Mouse (Mus musculus): Measurements from ENCODE around the gene Dynll1. TPM values are rescaled to one million over a fixed set of nuclear protein-coding genes. Genes with fewer than 3 reads are reported as not detected.

The Dynll1 gene
- polyA plus RNA-seq, 1 experiment from 2014 or later, result 1,301 TPM

GRCm38 (mm10) chr5:115272812-115273548 lies 27.8 kb downstream of the Dynll1 start, which contains the start of gene Rnf10:
Rnf10 (minus strand) TSS chr5:115272898.
- H3K4me3 ChIP-seq (ENCODE audit: control insufficient read depth in 1 of 2, insufficient read depth in 1 of 2, low read depth in 1 of 2, low read length in 2 of 2), result peak within 1 kb of the TSS; percentile 84 to 95
- peak within 1 kb of the TSS; percentile 73 for H3K4me2 ChIP-seq (ENCODE audit: low read length)
- no peaks in the 10 kb centered on the region for H3K27me3 ChIP-seq (ENCODE audit: control insufficient read depth, insufficient read depth, low read length)
- H3K36me3 ChIP-seq (ENCODE audit: control insufficient read depth, insufficient read depth, low read length), result peaks cover 22% of the 10 kb centered on the region
- H3K4me1 ChIP-seq (ENCODE audit: control insufficient read depth in 2 of 2, insufficient read depth in 2 of 2, low read length in 2 of 2), result peaks cover 5 to 40% of the 10 kb centered on the region in 2 experiments
- 13% methylated on average over 26 of the region's 26 CpGs for WGBS
- H3K9ac ChIP-seq (ENCODE audit: low read length), result peak within 1 kb of the TSS; percentile 99
- H3K9me3 ChIP-seq (ENCODE audit: control insufficient read depth, low read length), result no peaks in the 10 kb centered on the region
- peak; percentile 79 for ATAC-seq (ENCODE audit: insufficient number of reproducible peaks, insufficient read depth, low FRiP score, low read depth)
- peak within 1 kb of the TSS; percentile 75 to 83 for H3K27ac ChIP-seq (replicated peaks in 1 of 2; ENCODE audit: control insufficient read depth in 1 of 2, insufficient read depth in 1 of 2, low read depth in 2 of 2, low read length in 2 of 2)

GRCm38 (mm10) chr5:115271931-115272811 lies 28.6 kb downstream of the Dynll1 start:
- Histone ChIP-seq H3K36me3 (ENCODE audit: control insufficient read depth, insufficient read depth, low read length) (peaks cover 22% of the 10 kb centered on the region), H3K4me1 (ENCODE audit: control insufficient read depth in 2 of 2, insufficient read depth in 2 of 2, low read length in 2 of 2) (peaks cover 10 to 48% of the 10 kb centered on the region in 2 experiments), H3K27ac (replicated peaks in 1 of 2; ENCODE audit: control insufficient read depth in 1 of 2, insufficient read depth in 1 of 2, low read depth in 2 of 2, low read length in 2 of 2) (peak overlapping the region; percentile 35 to 83), H3K9me3 (ENCODE audit: control insufficient read depth, low read length) (no peaks in the 10 kb centered on the region), H3K9ac (ENCODE audit: low read length) (peak overlapping the region; percentile 99), H3K4me2 (ENCODE audit: low read length) (peak overlapping the region; percentile 73), H3K27me3 (ENCODE audit: control insufficient read depth, insufficient read depth, low read length) (no peaks in the 10 kb centered on the region), H3K4me3 (ENCODE audit: control insufficient read depth in 1 of 2, insufficient read depth in 1 of 2, low read depth in 1 of 2, low read length in 2 of 2) (peak overlapping the region; percentile 84 to 95)
- under 1% methylated on average over 67 of the region's 77 CpGs for WGBS
- ATAC-seq (ENCODE audit: insufficient number of reproducible peaks, insufficient read depth, low FRiP score, low read depth), result 0 out of 2 replicates have a peak, but pooled peaks have one; percentile 32

DNA sequence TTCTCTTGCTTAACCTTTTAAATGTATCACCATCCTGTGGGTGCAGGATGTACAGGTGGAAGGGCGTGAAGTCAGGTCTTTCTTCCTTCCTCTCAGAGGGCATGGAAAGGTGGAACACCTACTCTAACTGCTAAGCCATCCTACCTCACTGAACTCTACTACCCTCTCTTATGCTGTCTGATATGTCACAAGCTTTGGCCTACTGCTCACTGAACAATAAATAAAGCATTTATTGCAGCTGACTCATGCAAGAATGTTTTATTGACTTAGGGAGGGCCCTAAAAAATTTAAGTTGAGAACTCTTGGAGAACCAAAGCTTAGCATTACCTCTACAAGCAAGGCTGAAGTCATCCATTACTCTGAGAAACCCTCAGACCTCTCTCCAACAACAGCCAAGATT lies 30.8 kb downstream of the Dynll1 start:
- peaks cover 16 to 64% of the 10 kb centered on the region in 2 experiments for H3K4me1 ChIP-seq (ENCODE audit: control insufficient read depth in 2 of 2, insufficient read depth in 2 of 2, low read length in 2 of 2)
- H3K9ac ChIP-seq (ENCODE audit: low read length), result peak overlapping the region; percentile 99
- H3K36me3 ChIP-seq (ENCODE audit: control insufficient read depth, insufficient read depth, low read length), result peaks cover 29% of the 10 kb centered on the region
- WGBS, result 100% methylated on average over 1 of the region's 1 CpGs
- H3K4me3 ChIP-seq (ENCODE audit: control insufficient read depth in 1 of 2, insufficient read depth in 1 of 2, low read depth in 1 of 2, low read length in 2 of 2), result peak overlapping the region in 1 of 2 experiments; percentile 95; a peak in 1 of 4 replicates
- no peaks in the 10 kb centered on the region for H3K27me3 ChIP-seq (ENCODE audit: control insufficient read depth, insufficient read depth, low read length)
- peak overlapping the region; percentile 73 for H3K4me2 ChIP-seq (ENCODE audit: low read length)
- ATAC-seq (ENCODE audit: insufficient number of reproducible peaks, insufficient read depth, low FRiP score, low read depth), result no peak
- H3K9me3 ChIP-seq (ENCODE audit: control insufficient read depth, low read length), result no peaks in the 10 kb centered on the region
- no peak overlapping the region for H3K27ac ChIP-seq (replicated peaks in 1 of 2; ENCODE audit: control insufficient read depth in 1 of 2, insufficient read depth in 1 of 2, low read depth in 2 of 2, low read length in 2 of 2)

DNA sequence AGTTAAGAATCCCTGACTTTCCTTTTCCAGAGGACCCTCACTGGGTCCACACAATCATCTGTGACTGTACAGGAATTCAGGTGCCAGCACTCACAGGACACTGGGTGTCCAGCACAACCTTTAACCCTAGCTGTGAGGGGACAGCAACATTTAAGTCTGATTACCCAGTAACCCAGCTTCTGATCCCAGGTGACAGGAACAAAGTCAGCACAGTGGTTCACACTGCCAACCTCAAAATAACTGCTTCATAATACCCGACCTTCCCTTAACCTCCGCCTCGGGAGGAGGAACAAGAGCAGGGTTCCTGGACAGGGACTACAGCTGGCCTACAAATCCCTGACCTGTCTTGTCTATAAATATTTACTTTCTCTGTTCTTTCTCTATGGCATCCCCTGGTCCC lies 32.5 kb downstream of the Dynll1 start:
- no peak for ATAC-seq (ENCODE audit: insufficient number of reproducible peaks, insufficient read depth, low FRiP score, low read depth)
- H3K9me3 ChIP-seq (ENCODE audit: control insufficient read depth, low read length), result no peaks in the 10 kb centered on the region
- H3K27ac ChIP-seq (replicated peaks in 1 of 2; ENCODE audit: control insufficient read depth in 1 of 2, insufficient read depth in 1 of 2, low read depth in 2 of 2, low read length in 2 of 2), result peak overlapping the region; percentile 15 to 26; a peak in 3 of 4 replicates
- H3K36me3 ChIP-seq (ENCODE audit: control insufficient read depth, insufficient read depth, low read length), result peaks cover 29% of the 10 kb centered on the region
- no peak overlapping the region for H3K4me3 ChIP-seq (ENCODE audit: control insufficient read depth in 1 of 2, insufficient read depth in 1 of 2, low read depth in 1 of 2, low read length in 2 of 2)
- no peaks in the 10 kb centered on the region for H3K27me3 ChIP-seq (ENCODE audit: control insufficient read depth, insufficient read depth, low read length)
- H3K9ac ChIP-seq (ENCODE audit: low read length), result peak overlapping the region; percentile 45; the same call in 1 of the 2 replicates
- peaks cover 16 to 61% of the 10 kb centered on the region in 2 experiments for H3K4me1 ChIP-seq (ENCODE audit: control insufficient read depth in 2 of 2, insufficient read depth in 2 of 2, low read length in 2 of 2)
- H3K4me2 ChIP-seq (ENCODE audit: low read length), result peak overlapping the region; percentile 9; the same call in 1 of the 2 replicates
- 28% methylated on average over 3 of the region's 3 CpGs for WGBS

GRCm38 (mm10) chr5:115267469-115268045 lies 33.2 kb downstream of the Dynll1 start:
- WGBS, result 27% methylated on average over 3 of the region's 3 CpGs
- peak overlapping the region; percentile 40 for H3K4me2 ChIP-seq (ENCODE audit: low read length)
- no peak for ATAC-seq (ENCODE audit: insufficient number of reproducible peaks, insufficient read depth, low FRiP score, low read depth)
- H3K9ac ChIP-seq (ENCODE audit: low read length), result peak overlapping the region; percentile 45; the same call in 1 of the 2 replicates
- peaks cover 16 to 58% of the 10 kb centered on the region in 2 experiments for H3K4me1 ChIP-seq (ENCODE audit: control insufficient read depth in 2 of 2, insufficient read depth in 2 of 2, low read length in 2 of 2)
- H3K9me3 ChIP-seq (ENCODE audit: control insufficient read depth, low read length), result no peaks in the 10 kb centered on the region
- H3K27ac ChIP-seq (replicated peaks in 1 of 2; ENCODE audit: control insufficient read depth in 1 of 2, insufficient read depth in 1 of 2, low read depth in 2 of 2, low read length in 2 of 2), result peak overlapping the region; percentile 50 to 59; a peak in 2 of 4 replicates
- H3K36me3 ChIP-seq (ENCODE audit: control insufficient read depth, insufficient read depth, low read length), result peaks cover 36% of the 10 kb centered on the region
- no peaks in the 10 kb centered on the region for H3K27me3 ChIP-seq (ENCODE audit: control insufficient read depth, insufficient read depth, low read length)
- peak overlapping the region in 1 of 2 experiments; percentile 0; a peak in 1 of 4 replicates for H3K4me3 ChIP-seq (ENCODE audit: control insufficient read depth in 1 of 2, insufficient read depth in 1 of 2, low read depth in 1 of 2, low read length in 2 of 2)

GRCm38 (mm10) chr5:115266787-115267468 lies 33.9 kb downstream of the Dynll1 start:
- peaks cover 16 to 58% of the 10 kb centered on the region in 2 experiments for H3K4me1 ChIP-seq (ENCODE audit: control insufficient read depth in 2 of 2, insufficient read depth in 2 of 2, low read length in 2 of 2)
- H3K27ac ChIP-seq (replicated peaks in 1 of 2; ENCODE audit: control insufficient read depth in 1 of 2, insufficient read depth in 1 of 2, low read depth in 2 of 2, low read length in 2 of 2), result peak overlapping the region in 1 of 2 experiments; percentile 59; a peak in 1 of 4 replicates
- WGBS, result 33% methylated on average over 8 of the region's 8 CpGs
- peaks cover 41% of the 10 kb centered on the region for H3K36me3 ChIP-seq (ENCODE audit: control insufficient read depth, insufficient read depth, low read length)
- H3K4me3 ChIP-seq (ENCODE audit: control insufficient read depth in 1 of 2, insufficient read depth in 1 of 2, low read depth in 1 of 2, low read length in 2 of 2), result peak overlapping the region in 1 of 2 experiments; percentile 0; a peak in 1 of 4 replicates
- H3K27me3 ChIP-seq (ENCODE audit: control insufficient read depth, insufficient read depth, low read length), result no peaks in the 10 kb centered on the region
- no peaks in the 10 kb centered on the region for H3K9me3 ChIP-seq (ENCODE audit: control insufficient read depth, low read length)
- H3K9ac ChIP-seq (ENCODE audit: low read length), result peak overlapping the region; percentile 45; the same call in 1 of the 2 replicates
- ATAC-seq (ENCODE audit: insufficient number of reproducible peaks, insufficient read depth, low FRiP score, low read depth), result no peak
- peak overlapping the region; percentile 40 for H3K4me2 ChIP-seq (ENCODE audit: low read length)
